Mouse (Mus musculus): Measurements from ENCODE around the gene Fbxl2. TPM values are rescaled to one million over a fixed set of nuclear protein-coding genes. Genes with fewer than 3 reads are reported as not detected.
A peak's percentile ranks its signal among the peaks of the same experiment; 100 is the strongest.
"Not testable (repeated sequence)": the region's sequence is repeated elsewhere in the genome, so short reads cannot be mapped to it uniquely, and the experiment has no call there.

Gene Fbxl2
- total RNA-seq (2021) = 10 to 100 TPM; 50.7 to 56.1 TPM
- long read RNA-seq, experiment 1, transcript Fbxl2-201 (15 exons, 3,464 nt) = major isoform, 39 of 71 reads
- long read RNA-seq, experiment 1, partial matches to known transcripts = 4 of 71 reads
- long read RNA-seq, experiment 1, other reads (novel, unspliced or antisense) = 27 of 71 reads
- long read RNA-seq, experiment 2, transcript Fbxl2-201 (15 exons, 3,464 nt) = major isoform, 50 of 79 reads
- long read RNA-seq, experiment 2, partial matches to known transcripts = 6 of 79 reads
- long read RNA-seq, experiment 2, other reads (novel, unspliced or antisense) = 22 of 79 reads

DNA sequence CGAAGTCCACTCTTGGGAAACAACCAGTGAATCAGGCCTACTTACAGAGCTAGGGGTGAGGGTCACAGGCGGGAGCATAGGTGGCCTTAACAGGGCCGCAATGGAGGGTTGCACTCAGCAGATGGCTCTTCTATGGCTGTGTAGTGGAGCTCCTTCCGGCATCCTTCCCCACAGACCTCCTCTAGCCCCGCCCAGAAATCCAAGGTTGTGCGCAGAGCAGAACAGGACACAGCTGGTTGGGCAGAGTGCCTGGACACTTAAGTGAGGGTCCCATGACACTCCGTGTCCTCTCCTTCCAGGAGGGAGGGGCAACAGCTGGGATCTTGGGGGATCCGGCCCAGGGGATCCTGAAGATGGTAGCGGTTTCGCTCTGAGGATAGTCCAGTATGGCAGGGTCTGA, at the start of gene Fbxl2:
TSS of gene Fbxl2 (minus strand) at position 164 of the 400 bp plus-strand sequence.
- intact Hi-C loops (cut with DNase I) = no loop called here

DNA sequence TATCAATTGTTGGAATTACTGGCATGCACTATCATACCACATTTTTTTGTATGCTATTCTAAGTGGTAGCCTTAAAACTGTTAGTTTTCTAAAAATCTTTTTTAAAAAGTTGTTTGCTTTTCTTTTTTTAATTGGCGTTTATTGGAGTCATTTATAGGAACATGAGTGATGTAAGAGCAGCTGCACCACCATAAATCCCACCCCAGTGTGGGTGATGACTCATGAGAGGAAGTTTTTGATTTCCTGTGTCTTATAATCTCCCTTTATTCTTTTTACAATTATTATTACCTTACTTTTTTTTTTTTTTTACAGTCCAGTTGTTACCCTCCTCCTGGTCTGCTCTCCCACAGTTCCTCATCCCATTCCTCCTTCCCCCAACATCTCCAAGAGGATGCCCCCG, 48.9 kb upstream of the Fbxl2 start:
- DNase-seq (ENCODE audit: low spot score in 2 of 2) = no peak
- intact Hi-C loops (cut with DNase I) = no loop called here

More for the DNA sequence above, at the start of gene Fbxl2:
- no peak for DNase-seq (ENCODE audit: low spot score in 2 of 2)

DNA sequence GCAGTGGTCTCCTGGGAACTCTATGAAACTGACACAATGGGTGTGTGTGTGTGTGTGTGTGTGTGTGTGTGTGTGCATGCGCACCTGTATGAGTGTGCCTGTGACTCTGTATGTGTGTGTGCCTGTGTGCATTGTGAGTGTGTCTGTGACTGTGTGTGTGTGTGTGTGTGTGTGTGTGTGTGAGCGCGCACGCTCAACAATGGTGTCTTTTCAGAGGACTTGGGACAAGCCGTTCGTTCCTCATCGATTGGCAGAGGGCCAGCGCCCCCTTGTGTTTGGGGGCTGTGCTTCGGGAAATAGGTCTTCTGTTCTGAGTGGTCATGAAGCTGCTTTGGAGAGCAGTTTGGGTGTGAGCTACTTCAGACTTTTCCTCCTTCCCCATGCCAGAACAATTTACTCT, 46.2 kb upstream of the Fbxl2 start:
- peak; percentile 46 for DNase-seq (ENCODE audit: low spot score in 2 of 2)
- intact Hi-C loops (cut with DNase I) = not testable (repeated sequence)

DNA sequence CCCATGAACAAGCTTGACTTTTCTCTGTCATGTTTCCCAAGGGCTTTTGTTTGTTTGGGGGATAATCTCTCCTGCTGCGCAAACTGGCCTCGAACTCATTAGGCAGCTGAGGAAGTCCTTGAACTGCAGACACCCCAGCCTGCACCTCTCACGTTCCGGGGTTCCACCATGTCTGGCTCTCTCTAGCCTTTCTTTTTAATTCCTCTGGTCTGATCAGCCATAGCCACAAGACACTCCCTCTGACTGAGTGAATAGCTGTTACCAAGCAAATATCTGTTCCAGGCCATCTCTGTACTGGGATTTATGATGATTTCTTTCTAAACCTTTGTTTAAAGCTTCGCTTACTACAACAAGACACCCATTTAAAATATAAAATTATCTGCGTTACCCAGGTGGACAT, 42.9 kb upstream of the Fbxl2 start:
- intact Hi-C loops (cut with DNase I); DNase-seq (ENCODE audit: low spot score in 2 of 2): not testable (repeated sequence)

DNA sequence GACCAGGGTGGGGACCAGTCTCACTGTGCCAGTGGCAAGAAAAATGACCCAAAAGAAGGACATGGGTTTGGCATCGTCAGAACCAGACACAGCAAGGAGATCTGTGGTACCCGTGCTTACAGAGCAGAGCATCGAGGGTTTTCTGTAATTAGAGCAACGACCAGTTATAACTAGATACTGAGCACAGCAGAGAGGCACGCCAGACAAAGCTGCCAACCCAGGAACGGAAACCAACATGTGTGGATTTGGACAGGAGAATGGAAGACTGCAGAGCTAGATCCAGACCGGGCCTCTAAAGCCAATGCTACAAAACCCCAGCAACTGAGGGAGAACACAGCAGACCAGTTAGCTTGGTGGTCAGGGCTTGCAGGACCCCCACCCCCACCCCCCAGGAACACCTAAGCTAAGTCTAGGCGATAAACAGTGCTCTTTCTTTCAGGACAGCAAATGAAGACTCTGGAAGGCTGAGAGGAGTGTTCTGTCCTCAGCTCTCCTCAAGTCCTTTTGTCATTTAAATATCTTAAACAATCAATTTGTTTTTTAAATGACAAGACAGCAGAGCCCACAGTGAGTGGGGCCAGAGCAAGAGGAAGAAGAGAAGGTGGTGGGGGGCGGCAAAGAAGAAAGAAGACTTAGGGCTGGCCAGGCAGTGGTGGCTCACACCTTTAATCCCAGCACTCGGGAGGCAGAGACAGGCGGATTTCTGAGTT, 41.3 kb upstream of the Fbxl2 start:
- intact Hi-C loops (cut with DNase I) = no loop called here
- no peak for DNase-seq (ENCODE audit: low spot score in 2 of 2)

DNA sequence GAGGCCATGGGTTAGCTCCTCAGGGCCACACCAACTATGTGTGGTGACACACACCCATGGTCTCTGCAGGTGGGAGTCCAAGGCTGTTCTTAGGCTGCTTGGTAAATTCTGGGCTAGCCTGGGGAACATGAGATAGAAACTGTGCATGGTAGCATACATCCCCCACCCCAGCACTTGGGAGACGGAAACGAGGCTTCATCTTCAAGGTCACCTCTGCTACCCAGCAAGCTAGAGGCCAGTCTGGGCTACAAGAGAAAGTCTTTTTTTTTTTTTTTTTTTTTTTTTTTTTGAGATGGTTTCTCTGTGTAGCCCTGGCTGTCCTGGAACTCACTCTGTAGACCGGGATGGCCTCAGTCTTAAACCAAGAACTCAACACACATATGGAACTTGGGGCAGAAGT, 40.4 kb upstream of the Fbxl2 start:
- intact Hi-C loops (cut with DNase I) = no loop called here
- no peak for DNase-seq (ENCODE audit: low spot score in 2 of 2)

DNA sequence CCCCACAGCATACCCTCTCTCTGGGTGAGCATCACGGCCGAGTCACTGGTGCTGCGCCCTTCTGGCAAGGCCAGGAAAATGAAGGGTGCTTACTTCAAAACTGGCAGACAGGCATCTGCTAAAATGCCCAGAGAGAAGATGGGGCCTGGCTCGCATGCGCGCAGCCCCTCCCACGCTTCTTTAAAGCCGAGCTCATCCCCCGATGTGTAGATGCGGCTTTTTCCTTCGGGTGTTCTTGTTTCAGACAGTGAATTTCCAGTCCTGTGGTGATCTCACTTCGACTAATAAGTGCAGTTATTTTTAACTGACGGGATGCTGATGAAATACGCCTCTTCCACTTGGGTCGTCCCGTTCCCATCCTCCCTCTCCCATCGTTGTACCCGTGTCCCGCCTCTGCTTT, 27.7 kb upstream of the Fbxl2 start:
- DNase-seq (ENCODE audit: low spot score in 2 of 2) = peak; percentile 58 to 60
- intact Hi-C loops (cut with DNase I) = no loop called here

DNA sequence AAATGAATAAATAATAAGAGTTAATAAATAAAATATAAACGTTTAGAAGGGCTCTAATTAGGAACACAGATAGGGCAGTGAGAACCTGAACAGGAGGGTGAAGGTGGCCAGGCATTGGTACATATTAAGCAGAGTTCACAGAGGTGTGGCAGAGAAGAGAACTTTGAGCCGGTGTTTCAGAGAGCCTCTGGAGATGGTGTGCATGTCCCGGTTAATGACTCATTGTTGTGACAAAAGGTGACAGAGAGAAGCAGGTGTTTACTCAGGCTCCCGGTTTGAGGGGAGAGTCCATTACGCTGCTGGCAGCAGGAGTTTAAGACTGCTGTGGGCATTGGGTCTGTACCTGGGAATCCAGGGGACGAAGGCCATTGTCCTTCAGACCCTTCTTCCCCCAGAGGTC, 23.4 kb upstream of the Fbxl2 start:
- intact Hi-C loops (cut with DNase I) = no loop called here
- DNase-seq (ENCODE audit: low spot score in 2 of 2) = no peak

DNA sequence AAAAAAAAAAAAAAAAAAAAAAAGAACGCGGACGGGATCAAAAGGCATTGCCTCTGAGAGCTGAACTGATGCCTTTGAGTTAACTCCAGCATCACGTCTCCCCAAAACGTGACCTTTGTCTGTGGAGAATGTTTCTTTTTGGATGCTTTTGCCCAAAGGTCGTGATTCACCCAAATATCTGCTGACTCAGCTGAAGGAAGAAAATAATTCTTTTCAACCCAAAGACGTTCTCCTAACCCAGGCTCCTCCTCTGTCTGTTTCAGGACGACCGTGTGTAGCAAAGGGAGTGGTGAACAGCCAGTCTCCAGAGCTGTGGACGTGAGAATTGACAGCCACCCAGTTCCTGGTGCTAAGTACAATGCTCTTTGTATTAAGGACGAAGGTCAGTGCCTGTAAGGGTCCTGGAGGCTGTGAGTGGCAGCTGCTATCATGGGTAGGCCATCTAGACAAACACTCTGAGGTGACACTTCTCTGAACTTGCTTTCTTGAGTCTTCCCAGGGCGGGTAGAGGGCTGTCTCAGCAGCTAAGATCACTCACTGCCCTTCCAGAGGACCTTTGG, 22.6 kb upstream of the Fbxl2 start:
- intact Hi-C loops (cut with DNase I) = no loop called here

DNA sequence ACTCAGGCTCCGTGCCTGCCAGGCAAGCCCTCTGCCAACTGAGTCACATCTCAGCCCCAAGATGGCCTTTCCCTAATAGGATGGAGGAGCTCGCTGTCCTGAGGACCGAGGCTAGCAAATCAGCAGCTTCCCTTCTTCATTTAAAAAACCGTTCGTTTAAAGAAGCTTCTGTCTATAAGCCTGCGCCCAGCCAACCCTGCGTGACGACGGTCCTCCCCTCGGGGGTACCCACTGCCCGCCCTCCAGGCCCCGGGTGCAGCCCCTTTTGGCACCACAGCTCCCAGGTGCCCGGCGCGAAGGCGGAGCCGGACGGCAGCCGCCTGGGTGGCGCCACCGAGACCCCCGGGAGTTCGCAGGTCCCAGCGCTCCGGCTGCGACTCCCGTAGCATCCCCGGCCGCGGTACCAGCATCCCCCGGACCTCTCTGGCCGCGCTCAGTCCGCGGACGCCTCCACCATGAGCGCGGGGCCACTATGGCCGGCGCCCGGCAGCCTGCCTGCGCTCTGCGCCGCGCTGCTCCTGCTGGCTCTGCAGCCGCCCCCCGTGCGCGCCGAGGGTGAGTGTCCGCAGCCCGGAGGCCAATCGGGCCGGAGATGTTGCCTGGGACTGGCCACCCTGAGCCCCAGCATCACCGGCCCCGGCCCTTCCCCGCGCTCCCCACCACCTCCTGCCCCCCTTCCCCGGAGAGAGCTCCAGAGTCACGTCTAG, 11.3 kb upstream of the Fbxl2 start, which contains the start of gene Susd5:
TSS of gene Susd5 (plus strand) at position 51 of the 707 bp plus-strand sequence.
- peak in 1 of 2 experiments; percentile 12 for DNase-seq (ENCODE audit: low spot score in 2 of 2)
- intact Hi-C loops (cut with DNase I) = loop anchor here (10.0 kb wide), 1 partner anchor 58 kb away; no protein-coding TSS in a partner anchor

More for the DNA sequence above, 22.6 kb upstream of the Fbxl2 start:
- no peak for DNase-seq (ENCODE audit: low spot score in 2 of 2)

DNA sequence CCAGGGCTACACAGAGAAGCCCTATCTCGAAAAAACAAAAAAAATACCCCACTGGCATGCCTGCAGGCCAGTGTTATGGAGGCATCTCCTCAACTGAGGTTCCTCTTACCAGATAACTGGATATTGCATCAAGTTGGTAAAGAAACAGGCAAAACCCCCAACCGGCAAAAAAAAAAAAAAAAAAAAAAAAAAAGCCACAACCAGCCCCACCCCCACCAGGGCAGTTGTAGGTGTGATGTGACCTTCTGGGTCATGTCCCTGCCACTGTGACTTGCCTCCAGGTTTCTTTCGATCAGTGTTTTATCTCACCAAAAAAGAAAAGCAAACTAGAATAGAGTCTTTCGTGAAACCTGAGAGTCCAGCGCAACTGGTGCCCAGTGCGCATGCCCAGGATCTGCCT, 6.9 kb upstream of the Fbxl2 start:
- no peak for DNase-seq (ENCODE audit: low spot score in 2 of 2)
- intact Hi-C loops (cut with DNase I) = loop anchor here (10.0 kb wide), 1 partner anchor 62 kb away; no protein-coding TSS in a partner anchor

DNA sequence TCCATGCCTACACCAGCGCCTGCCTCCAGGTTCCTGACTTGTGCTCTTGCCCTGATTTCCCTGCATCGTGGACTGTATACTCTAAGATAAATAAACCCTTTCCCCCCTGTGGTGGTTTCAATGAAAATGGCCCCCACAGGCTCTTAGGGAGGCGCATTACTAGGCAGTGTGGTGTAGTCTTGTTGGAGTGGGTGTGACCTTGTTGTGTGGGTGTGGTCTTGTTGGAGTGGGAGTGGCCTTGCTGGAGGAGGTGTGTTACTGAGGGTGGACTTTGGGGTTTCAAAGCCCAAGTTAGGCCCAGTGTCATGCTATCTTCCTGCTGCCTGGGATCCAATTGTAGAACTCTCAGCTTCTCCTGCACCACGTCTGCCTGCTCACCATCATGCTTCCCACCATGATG, 6.0 kb upstream of the Fbxl2 start:
- intact Hi-C loops (cut with DNase I) = loop anchor here (10.0 kb wide), 1 partner anchor 63 kb away; no protein-coding TSS in a partner anchor
- DNase-seq (ENCODE audit: low spot score in 2 of 2) = no peak

DNA sequence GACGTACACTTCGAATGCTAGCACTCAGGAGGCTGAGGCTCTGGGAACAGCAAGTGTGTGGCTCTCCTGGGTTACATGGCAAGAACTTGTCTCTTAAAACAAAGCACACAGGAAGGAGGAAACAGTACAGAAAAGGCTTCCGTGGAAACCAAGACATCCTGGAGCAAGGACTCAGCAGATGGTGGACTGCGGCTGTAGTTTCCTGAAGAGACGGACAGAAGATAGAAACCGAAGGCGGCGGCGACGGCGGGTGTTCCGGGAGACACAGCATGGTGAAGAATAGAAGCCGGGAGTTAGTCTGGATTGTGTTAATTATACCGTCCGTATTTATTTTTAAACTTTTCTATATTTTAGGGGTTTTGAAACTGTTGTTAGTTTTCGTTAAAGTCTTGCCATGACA, 4.8 kb upstream of the Fbxl2 start:
- intact Hi-C loops (cut with DNase I) = loop anchor here (10.0 kb wide), 1 partner anchor 64 kb away; no protein-coding TSS in a partner anchor
- DNase-seq (ENCODE audit: low spot score in 2 of 2) = peak; percentile 55 to 62

DNA sequence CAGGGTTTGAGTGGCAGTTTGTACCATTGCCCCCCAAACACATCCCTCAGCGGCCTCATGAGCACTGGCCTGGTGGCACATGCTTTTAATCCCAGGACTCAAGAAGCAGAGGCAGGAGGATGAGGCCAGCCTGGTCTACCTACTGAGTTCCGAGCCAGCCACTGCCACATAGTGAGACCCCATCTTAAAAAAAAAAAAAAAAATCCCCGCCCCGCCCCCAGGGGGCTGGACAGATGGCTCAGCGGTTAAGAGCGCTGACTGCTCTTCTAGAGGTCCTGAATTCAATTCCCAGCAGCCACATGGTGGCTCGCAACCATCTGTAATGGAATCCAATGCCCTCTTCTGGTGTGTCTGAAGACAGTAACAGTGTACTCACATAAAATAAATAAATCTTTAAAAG, 4.1 kb upstream of the Fbxl2 start:
- intact Hi-C loops (cut with DNase I) = loop anchor here (10.0 kb wide), 1 partner anchor 65 kb away; no protein-coding TSS in a partner anchor
- no peak for DNase-seq (ENCODE audit: low spot score in 2 of 2)

DNA sequence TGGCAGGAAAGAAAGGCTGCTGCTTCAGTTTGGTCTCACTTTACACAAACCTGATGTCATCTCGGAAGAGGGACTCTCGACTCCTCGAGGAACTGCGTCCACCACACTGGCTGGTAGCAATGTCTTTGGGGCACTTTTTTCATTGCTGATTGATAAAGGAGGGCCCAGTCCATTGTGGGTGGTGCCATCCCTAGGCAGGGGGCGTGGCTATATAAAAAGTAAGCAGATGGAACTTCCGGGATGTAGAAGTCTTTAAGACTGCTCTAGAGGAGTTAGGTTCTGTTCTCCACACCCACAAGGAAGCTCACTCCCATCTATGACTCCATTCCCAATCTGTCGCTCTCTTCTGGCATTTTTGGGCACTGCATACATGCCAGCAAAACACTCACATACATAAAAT, 685 bp upstream of the Fbxl2 start:
- intact Hi-C loops (cut with DNase I) = no loop called here
- DNase-seq (ENCODE audit: low spot score in 2 of 2) = no peak

DNA sequence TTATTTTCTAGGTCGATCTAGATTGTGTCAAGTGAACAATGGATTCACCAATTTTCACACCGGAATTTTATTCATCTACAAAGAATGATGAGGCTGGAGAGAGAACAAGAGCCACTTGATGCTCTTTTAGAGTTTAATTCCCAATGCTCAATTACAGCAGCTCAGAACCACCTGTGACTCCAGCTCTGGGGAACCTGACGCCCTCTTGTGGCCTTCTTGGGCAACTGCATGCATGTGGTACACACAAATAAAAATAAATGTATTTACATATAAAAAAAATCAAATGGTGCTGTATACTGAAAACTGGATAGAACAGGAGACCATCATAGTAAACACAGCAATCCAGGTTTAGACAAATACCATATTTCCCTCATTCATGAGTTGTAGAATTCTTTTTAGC, 1.5 kb downstream of the Fbxl2 start:
- intact Hi-C loops (cut with DNase I) = no loop called here

DNA sequence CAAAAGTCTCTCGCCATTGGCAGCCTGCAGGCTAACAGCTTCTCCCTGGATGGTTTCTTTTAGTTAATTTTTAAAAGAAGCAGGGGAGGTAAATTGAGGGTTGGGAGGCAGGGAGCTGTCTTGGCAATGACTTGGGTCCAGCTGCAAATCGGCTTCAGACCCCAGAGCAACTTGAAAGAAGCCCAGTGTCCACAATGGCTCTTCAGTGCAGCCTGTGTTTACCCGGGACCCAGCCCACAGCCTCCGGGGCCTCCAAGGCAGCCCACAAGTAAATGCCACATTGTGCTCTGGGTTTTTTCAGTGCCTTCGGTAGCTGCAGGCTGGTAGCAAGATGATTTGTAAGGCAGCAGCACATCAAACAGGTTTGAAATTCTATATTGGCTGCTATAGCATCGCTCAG, 3.5 kb downstream of the Fbxl2 start:
- DNase-seq (ENCODE audit: low spot score in 2 of 2) = peak; percentile 32 to 42
- intact Hi-C loops (cut with DNase I) = no loop called here

More for the DNA sequence above, 1.5 kb downstream of the Fbxl2 start:
- DNase-seq (ENCODE audit: low spot score in 2 of 2) = no peak

DNA sequence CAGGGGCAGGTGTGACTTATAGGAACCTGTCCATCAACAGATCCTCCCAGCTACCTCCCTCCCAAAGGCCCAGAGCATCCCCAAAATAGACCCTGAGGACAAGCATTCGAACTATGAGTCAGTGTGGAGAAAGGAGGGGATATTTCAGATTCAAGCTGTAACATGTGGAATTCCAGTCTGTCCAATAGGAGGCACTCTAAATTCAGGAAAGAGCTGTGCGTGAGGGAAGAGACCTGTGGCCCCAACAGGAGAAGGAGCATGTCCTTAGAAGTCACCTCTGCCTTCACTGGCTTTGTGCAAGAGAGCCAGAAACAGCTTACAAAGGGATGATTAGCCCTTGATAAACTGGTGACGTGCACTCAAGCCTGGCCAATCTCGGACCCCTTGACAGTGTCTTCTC, 5.0 kb downstream of the Fbxl2 start:
- intact Hi-C loops (cut with DNase I) = no loop called here
- DNase-seq (ENCODE audit: low spot score in 2 of 2) = no peak

DNA sequence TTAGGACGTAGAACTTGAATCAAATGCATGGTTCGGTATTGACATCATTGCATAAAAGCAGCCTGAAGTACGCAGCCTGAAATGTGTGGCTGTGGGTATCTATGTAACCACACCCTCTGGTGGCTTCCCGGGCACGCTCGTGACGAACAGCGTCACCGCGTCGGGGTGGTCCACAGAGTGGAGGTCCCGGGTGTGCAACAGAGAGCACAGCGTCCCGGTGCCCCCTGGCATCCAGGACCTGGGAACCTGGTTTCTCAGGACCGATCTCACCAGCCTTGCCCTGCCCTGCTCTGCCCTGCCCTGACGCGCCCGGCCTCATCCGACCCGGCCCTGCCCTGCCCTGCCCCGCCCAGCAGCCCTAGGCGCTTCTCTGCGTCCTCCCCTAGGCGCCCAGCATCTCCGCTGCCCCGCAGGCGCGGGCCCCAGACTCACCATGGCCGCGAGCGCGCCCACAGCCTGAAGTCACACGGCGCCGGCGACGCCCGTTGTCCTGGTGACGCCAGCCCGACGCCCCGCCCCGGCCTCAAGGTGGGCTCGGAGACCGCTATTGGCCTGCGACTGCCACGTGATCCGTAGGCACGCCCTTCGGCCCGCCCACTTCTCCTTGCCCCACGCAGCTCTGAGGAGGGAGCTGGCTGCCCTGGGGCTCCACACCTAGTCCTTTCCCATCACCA, 19.6 kb downstream of the Fbxl2 start:
- DNase-seq (ENCODE audit: low spot score in 2 of 2) = peak; percentile 91 to 92
- intact Hi-C loops (cut with DNase I) = no loop called here

Measured in left cerebral cortex, postnatal 14 days (tissue).